Mouse (Mus musculus): ENCODE results near the gene Slc35f6. TPM values are rescaled to one million over a fixed set of nuclear protein-coding genes. Genes with fewer than 3 reads are reported as not detected.
A peak's percentile ranks its signal among the peaks of the same experiment; 100 is the strongest.

The Slc35f6 gene
- polyA plus RNA-seq, 1 experiment from 2014 or later: 28.5 TPM

GRCm38 (mm10) chr5:30665968-30666367, 18.2 kb downstream of the Slc35f6 start:
- Histone ChIP-seq H3K9ac (replicated peaks; ENCODE audit: low read depth, low read length) (peak overlapping the region; percentile 46; the same call in 1 of the 2 replicates), H3K4me3 (ENCODE audit: low read depth, low read length) (peak overlapping the region; percentile 77), H3K4me2 (replicated peaks; ENCODE audit: low read depth, low read length) (peak overlapping the region; percentile 66), H3K27me3 (ENCODE audit: control insufficient read depth, insufficient read depth, low read length) (no peaks in the 10 kb centered on the region), H3K27ac (ENCODE audit: low read length) (peak overlapping the region; percentile 76; the same call in 1 of the 2 replicates), H3K4me1 (ENCODE audit: control insufficient read depth, insufficient read depth, low read length) (peaks cover 10% of the 10 kb centered on the region), H3K9me3 (ENCODE audit: control insufficient read depth, low read depth, low read length) (no peaks in the 10 kb centered on the region), H3K36me3 (ENCODE audit: control insufficient read depth, insufficient read depth, low read length) (peaks cover 7% of the 10 kb centered on the region; the same call in 1 of the 2 replicates)
- 59% methylated on average over 6 of the region's 6 CpGs for WGBS
- no peak for ATAC-seq (ENCODE audit: insufficient number of reproducible peaks, insufficient read depth, low FRiP score, low read depth)

DNA sequence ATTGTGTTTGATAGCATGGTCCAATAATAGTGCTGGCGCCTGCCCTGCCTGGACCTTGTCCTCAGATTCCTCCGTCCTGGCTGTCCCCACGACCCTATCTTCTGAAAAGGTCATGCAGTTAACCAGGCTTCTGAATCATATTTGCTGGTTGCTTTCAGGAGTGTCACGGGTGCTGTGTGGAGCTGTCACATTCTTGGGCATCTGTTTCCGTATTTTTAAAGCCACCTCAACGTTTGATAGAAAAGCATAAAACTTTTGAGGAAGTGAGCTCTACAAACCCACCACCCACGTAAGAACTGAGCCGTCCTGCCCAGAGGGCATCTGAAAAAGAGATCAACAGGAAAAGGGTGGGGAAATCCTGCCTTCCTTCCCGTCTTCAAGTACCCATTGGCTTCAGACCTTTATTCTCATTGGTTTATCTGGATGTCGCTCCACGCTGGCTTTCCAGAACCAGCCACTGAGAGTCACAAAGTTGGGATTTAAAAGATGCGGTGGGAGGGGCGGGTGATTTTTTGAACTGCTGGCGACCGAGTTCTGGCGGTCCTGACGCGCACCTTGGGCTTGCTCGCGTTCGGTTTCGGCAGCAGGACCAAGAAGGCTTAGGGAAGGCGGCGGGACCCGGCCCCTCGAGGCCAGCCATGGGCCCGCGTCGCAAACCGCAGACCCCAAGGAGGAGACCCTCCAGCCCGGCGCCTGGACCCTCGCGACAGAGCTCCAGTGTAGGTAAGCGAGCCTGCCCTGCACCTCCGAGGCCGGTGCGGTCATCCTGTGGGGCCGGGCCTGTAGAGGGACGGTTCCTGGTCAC, 18.9 kb downstream of the Slc35f6 start, which contains the start of gene Cenpa:
Gene Cenpa, plus strand, starts transcription at position 387 of the 805 bp plus-strand sequence.
- H3K27ac ChIP-seq (ENCODE audit: low read length): peak within 1 kb of the TSS; percentile 76
- H3K27me3 ChIP-seq (ENCODE audit: control insufficient read depth, insufficient read depth, low read length): no peaks in the 10 kb centered on the region
- peak; percentile 95 for ATAC-seq (ENCODE audit: insufficient number of reproducible peaks, insufficient read depth, low FRiP score, low read depth)
- peak within 1 kb of the TSS; percentile 77 for H3K4me3 ChIP-seq (ENCODE audit: low read depth, low read length)
- peak within 1 kb of the TSS; percentile 70 for H3K9ac ChIP-seq (replicated peaks; ENCODE audit: low read depth, low read length)
- H3K9me3 ChIP-seq (ENCODE audit: control insufficient read depth, low read depth, low read length): no peaks in the 10 kb centered on the region
- under 1% methylated on average over 40 of the region's 40 CpGs for WGBS
- peaks cover 10% of the 10 kb centered on the region for H3K4me1 ChIP-seq (ENCODE audit: control insufficient read depth, insufficient read depth, low read length)
- H3K4me2 ChIP-seq (replicated peaks; ENCODE audit: low read depth, low read length): peak within 1 kb of the TSS; percentile 66
- peaks cover 11% of the 10 kb centered on the region; the same call in 1 of the 2 replicates for H3K36me3 ChIP-seq (ENCODE audit: control insufficient read depth, insufficient read depth, low read length)

- Histone ChIP-seq H3K4me2 (replicated peaks; ENCODE audit: low read depth, low read length) (peak overlapping the region; percentile 54), H3K27me3 (ENCODE audit: control insufficient read depth, insufficient read depth, low read length) (no peaks in the 10 kb centered on the region), H3K9me3 (ENCODE audit: control insufficient read depth, low read depth, low read length) (no peaks in the 10 kb centered on the region), H3K9ac (replicated peaks; ENCODE audit: low read depth, low read length) (peak overlapping the region; percentile 70), H3K27ac (ENCODE audit: low read length) (peak overlapping the region; percentile 74), H3K4me1 (ENCODE audit: control insufficient read depth, insufficient read depth, low read length) (peaks cover 10% of the 10 kb centered on the region), H3K4me3 (ENCODE audit: low read depth, low read length) (peak overlapping the region; percentile 77), H3K36me3 (ENCODE audit: control insufficient read depth, insufficient read depth, low read length) (peaks cover 16% of the 10 kb centered on the region)
- 0% methylated on average over 13 of the region's 13 CpGs for WGBS
- no peak for ATAC-seq (ENCODE audit: insufficient number of reproducible peaks, insufficient read depth, low FRiP score, low read depth)
These were observed 19.5 kb downstream of the Slc35f6 start for GRCm38 (mm10) chr5:30667215-30667614.

DNA sequence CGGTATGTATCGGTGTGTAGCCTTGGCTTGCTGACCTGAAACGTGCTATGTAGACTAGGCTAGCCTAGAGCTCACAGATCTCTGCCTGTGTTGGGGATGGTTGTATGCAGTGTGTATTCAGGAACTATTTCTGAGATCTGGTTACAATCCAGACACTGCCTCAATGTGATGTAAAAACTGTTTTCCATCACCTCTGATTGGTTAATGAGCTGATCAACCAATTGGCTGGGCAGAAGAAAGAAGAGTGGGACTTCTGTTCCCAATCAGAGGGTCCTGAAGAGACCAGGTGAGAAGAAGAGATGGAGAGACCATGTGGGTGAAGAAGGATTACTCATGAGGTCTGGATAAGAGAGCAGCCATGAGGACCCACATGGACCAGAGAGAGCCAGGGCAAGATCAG, 20.0 kb downstream of the Slc35f6 start:
- ATAC-seq (ENCODE audit: insufficient number of reproducible peaks, insufficient read depth, low FRiP score, low read depth): no peak
- Histone ChIP-seq H3K9ac (replicated peaks; ENCODE audit: low read depth, low read length) (peak overlapping the region; percentile 70), H3K4me2 (replicated peaks; ENCODE audit: low read depth, low read length) (peak overlapping the region; percentile 54), H3K27me3 (ENCODE audit: control insufficient read depth, insufficient read depth, low read length) (no peaks in the 10 kb centered on the region), H3K9me3 (ENCODE audit: control insufficient read depth, low read depth, low read length) (no peaks in the 10 kb centered on the region), H3K4me3 (ENCODE audit: low read depth, low read length) (peak overlapping the region; percentile 77), H3K27ac (ENCODE audit: low read length) (no peak overlapping the region), H3K36me3 (ENCODE audit: control insufficient read depth, insufficient read depth, low read length) (peaks cover 21% of the 10 kb centered on the region), H3K4me1 (ENCODE audit: control insufficient read depth, insufficient read depth, low read length) (peaks cover 10% of the 10 kb centered on the region)
- 3% methylated on average over 3 of the region's 3 CpGs for WGBS

GRCm38 (mm10) chr5:30668637-30669495, 21.1 kb downstream of the Slc35f6 start:
- Histone ChIP-seq H3K4me1 (ENCODE audit: control insufficient read depth, insufficient read depth, low read length) (peaks cover 10% of the 10 kb centered on the region), H3K9me3 (ENCODE audit: control insufficient read depth, low read depth, low read length) (no peaks in the 10 kb centered on the region), H3K27ac (ENCODE audit: low read length) (no peak overlapping the region), H3K36me3 (ENCODE audit: control insufficient read depth, insufficient read depth, low read length) (peaks cover 32% of the 10 kb centered on the region), H3K4me3 (ENCODE audit: low read depth, low read length) (peak overlapping the region; percentile 77; the same call in 1 of the 2 replicates), H3K27me3 (ENCODE audit: control insufficient read depth, insufficient read depth, low read length) (no peaks in the 10 kb centered on the region), H3K4me2 (replicated peaks; ENCODE audit: low read depth, low read length) (peak overlapping the region; percentile 12; the same call in 1 of the 2 replicates), H3K9ac (replicated peaks; ENCODE audit: low read depth, low read length) (no peak overlapping the region)
- 91% methylated on average over 9 of the region's 9 CpGs for WGBS
- no peak for ATAC-seq (ENCODE audit: insufficient number of reproducible peaks, insufficient read depth, low FRiP score, low read depth)

GRCm38 (mm10) chr5:30669496-30669830, 21.7 kb downstream of the Slc35f6 start:
- no peak overlapping the region for H3K27ac ChIP-seq (ENCODE audit: low read length)
- no peak overlapping the region for H3K4me2 ChIP-seq (replicated peaks; ENCODE audit: low read depth, low read length)
- ATAC-seq (ENCODE audit: insufficient number of reproducible peaks, insufficient read depth, low FRiP score, low read depth): no peak
- peaks cover 38% of the 10 kb centered on the region for H3K36me3 ChIP-seq (ENCODE audit: control insufficient read depth, insufficient read depth, low read length)
- 81% methylated on average over 3 of the region's 3 CpGs for WGBS
- no peak overlapping the region for H3K4me3 ChIP-seq (ENCODE audit: low read depth, low read length)
- no peak overlapping the region for H3K9ac ChIP-seq (replicated peaks; ENCODE audit: low read depth, low read length)
- H3K4me1 ChIP-seq (ENCODE audit: control insufficient read depth, insufficient read depth, low read length): peaks cover 10% of the 10 kb centered on the region
- no peaks in the 10 kb centered on the region for H3K9me3 ChIP-seq (ENCODE audit: control insufficient read depth, low read depth, low read length)
- no peaks in the 10 kb centered on the region for H3K27me3 ChIP-seq (ENCODE audit: control insufficient read depth, insufficient read depth, low read length)

DNA sequence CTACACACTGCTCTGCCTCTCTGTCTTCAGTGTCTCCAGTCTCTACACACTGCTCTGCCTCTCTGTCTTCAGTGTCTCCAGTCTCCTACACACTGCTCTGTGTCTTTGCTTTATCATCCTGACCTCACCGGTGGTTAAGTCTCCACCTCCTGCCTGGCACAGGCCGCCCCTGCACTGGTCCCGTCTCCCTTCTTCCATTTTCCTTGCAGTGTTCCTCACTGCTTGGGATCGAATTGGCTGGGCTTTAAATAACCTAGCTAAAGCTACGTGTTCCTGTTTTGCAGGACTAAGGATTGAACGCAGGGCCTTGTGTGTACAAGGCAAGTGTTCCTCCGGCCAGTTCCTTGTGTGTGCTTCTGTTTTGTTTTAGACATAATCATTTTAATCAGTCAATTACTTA, 22.4 kb downstream of the Slc35f6 start:
- no peak overlapping the region for H3K27ac ChIP-seq (ENCODE audit: low read length)
- H3K4me3 ChIP-seq (ENCODE audit: low read depth, low read length): no peak overlapping the region
- no peaks in the 10 kb centered on the region for H3K27me3 ChIP-seq (ENCODE audit: control insufficient read depth, insufficient read depth, low read length)
- 93% methylated on average over 7 of the region's 7 CpGs for WGBS
- ATAC-seq (ENCODE audit: insufficient number of reproducible peaks, insufficient read depth, low FRiP score, low read depth): no peak
- no peak overlapping the region for H3K9ac ChIP-seq (replicated peaks; ENCODE audit: low read depth, low read length)
- peaks cover 10% of the 10 kb centered on the region for H3K4me1 ChIP-seq (ENCODE audit: control insufficient read depth, insufficient read depth, low read length)
- H3K9me3 ChIP-seq (ENCODE audit: control insufficient read depth, low read depth, low read length): no peaks in the 10 kb centered on the region
- H3K4me2 ChIP-seq (replicated peaks; ENCODE audit: low read depth, low read length): no peak overlapping the region
- peaks cover 42% of the 10 kb centered on the region for H3K36me3 ChIP-seq (ENCODE audit: control insufficient read depth, insufficient read depth, low read length)

GRCm38 (mm10) chr5:30674001-30674400, 26.3 kb downstream of the Slc35f6 start:
- H3K9me3 ChIP-seq (ENCODE audit: control insufficient read depth, low read depth, low read length): no peaks in the 10 kb centered on the region
- no peak for ATAC-seq (ENCODE audit: insufficient number of reproducible peaks, insufficient read depth, low FRiP score, low read depth)
- H3K4me3 ChIP-seq (ENCODE audit: low read depth, low read length): no peak overlapping the region
- H3K27ac ChIP-seq (ENCODE audit: low read length): no peak overlapping the region
- no peaks in the 10 kb centered on the region for H3K4me1 ChIP-seq (ENCODE audit: control insufficient read depth, insufficient read depth, low read length)
- WGBS: 73% methylated on average over 7 of the region's 7 CpGs
- H3K36me3 ChIP-seq (ENCODE audit: control insufficient read depth, insufficient read depth, low read length): peaks cover 51% of the 10 kb centered on the region
- no peak overlapping the region for H3K9ac ChIP-seq (replicated peaks; ENCODE audit: low read depth, low read length)
- no peaks in the 10 kb centered on the region for H3K27me3 ChIP-seq (ENCODE audit: control insufficient read depth, insufficient read depth, low read length)
- H3K4me2 ChIP-seq (replicated peaks; ENCODE audit: low read depth, low read length): no peak overlapping the region
